Mouse (Mus musculus) kidney, adult 11 months (tissue): Measurements from ENCODE around the gene Asphd2.

Experiments
- DNase-seq: peaks from one replicate; pipeline ENCODE4 v3.0.0; 2022

Gene Asphd2

DNA sequence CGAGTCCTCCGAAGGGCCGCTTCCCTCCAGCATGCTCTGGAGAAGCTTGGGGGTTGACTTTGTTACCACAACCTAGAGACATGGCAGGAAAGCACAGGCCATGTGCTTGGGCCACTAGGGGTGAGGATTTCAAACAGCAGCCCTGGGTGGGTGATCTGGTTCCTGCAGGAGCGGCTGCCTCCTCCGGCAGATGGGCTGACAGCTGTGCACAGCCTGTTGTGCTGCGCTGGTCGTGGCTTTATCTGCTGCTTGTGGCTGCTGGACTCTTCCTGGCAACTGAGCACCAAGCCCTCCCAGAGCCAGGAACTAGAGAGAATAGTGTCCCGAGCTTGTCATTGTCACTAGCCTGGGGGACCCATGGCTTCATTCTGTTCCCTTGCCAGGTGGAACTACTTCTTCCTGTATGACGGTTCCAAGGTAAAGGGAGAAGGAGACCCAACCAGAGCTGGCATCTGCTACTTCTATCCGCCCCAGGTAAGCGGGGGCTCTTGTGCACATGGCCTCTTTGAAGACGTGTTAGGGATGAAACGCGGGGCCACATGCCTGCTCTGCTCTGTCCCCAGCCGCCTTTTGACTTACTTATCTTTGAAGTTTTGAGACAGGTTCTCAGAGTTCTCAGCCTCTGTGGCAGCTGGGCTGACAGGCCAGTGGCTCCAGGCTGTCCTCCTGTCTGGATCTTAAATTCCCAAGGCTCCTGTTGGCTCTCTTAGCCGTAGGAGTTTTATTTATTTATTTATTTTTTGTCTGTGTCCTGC is 48.3 kb downstream of the Asphd2 start:
- no peak for DNase-seq

DNA sequence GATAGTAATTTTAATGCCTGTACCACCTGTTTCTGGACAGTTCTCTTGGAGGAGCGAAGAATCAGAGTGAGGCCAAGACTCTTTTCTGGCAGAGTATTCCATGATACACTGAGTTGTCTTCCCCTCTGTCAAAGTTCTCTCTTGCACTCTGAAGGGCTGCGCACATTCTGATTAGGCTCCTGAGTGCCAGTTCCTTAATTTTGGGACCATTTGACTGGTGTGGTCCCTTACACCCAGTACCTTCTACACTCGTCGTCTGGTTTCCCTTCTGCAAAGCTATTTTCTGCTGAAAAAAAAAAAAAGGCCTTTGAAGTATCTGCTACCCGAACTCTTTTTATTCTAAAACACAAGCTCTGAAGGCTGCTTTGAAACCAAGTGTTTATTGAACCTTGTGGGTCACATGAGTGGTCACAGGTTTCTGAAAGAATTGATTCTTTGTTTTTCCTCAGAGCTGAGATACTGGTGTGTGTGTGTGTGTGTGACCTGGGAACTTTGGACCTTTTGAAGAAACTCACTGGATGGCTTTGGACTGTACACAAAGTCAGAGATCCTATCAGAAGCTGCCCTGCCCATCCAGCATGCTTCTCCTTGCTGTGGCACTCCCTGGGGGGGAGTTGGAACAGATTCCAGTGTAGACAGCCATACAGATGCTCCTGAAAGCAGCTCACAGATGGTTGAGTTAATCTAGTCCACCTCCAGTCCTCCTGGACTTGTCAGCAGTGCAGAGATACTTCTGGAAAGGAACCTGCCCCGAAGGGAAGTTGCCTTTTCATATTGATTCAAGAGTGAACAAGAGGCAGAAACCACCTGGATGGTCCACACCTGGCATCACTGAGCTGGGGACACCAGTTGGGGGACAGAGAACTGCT is 50.3 kb downstream of the Asphd2 start:
- DNase-seq = peak; percentile 60

DNA sequence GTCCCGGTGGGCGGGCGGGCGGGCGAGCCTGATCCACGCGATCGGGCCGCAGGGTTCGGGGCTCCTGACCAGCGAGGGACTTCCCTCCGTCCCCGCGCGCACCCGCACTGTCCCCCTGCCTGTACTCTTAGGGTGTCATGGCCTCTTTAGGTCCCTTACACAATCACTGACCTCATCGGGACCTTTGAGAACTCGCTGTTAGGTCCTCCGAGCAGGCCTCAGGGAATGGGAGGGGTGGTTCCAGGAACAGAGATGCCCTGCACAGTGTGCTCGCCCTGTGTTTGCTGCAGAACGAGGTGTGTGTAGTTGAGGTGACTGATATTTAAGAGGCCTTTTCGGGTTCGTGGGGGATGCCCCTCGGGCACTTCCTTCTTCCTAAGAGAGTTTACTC is 51.5 kb downstream of the Asphd2 start:
- peak; percentile 30 for DNase-seq

DNA sequence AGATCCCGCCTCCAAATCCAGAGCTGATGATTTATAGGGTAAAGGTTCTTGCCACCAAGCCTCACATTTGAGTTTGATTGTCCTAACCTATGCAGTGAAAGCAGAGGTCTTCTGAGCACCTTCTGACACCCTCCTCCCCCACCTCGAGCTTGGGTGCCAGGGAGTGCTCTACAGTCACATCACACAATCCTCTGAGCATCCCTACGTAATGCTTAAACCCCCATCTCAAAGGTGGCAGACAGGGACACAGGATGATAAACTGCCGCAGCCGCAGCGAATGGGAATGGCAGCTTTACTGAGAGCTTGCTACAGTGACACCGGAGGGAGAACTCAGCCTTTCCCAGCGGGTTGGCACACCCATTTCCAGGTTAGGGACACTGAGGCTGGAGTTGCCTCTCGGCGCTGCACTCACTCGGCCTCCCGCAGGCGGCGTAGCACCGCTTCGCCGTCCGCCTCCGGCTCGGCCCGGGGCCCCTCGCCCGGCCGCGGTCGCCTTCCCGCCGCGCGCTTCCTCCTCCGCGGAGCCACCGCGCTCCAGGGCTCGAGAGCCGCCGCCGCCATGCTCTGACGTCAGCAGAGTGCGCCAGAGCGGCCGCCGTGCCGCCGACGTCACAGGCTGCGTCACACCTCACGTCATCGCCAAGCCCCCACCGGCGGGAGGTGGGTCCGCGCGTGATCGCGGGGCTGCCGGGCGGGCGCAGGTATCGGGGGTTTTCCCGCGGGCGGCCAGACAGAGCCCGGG is 52.0 kb downstream of the Asphd2 start, which contains the start of the genes Srrd and Hps4:
Gene Srrd, minus strand, starts transcription at position 578 of the 742 bp plus-strand sequence.
Gene Hps4, plus strand, starts transcription at position 621 of the 742 bp plus-strand sequence.
- peak; percentile 59 for DNase-seq

DNA sequence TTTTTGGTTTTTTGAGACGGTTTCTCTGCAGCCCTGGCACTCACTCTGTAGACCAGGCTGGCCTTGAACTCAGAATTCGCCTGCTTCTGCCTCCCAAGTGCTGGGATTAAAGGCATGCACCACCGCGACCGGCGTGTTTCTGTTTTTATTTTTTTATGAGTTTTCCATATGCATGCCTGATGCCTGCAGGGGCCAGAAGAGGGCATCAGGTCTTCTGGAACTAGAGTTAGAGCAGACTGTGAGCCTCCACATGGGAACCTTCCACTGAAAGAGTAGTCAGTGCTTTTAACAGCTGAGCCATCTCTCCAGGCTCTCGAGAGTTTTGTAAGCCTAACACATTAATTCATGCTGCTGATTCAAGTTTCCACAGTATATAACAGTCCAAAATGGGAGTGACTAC is 55.5 kb downstream of the Asphd2 start:
- DNase-seq = no peak

DNA sequence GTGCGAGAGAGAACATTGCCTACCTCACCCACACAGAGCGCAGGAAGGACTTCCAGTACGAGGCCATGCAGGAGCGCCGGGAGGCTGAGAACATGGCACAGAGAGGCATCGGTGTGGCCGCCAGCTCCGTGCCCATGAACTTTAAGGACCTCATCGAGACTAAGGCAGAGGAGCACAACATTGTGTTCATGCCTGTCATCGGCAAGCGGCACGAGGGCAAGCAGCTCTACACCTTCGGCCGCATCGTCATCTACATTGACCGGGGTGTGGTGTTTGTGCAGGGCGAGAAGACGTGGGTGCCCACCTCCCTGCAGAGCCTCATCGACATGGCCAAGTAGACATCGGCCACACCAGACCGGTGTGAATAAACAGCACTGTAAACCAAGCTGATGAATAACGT is 57.7 kb downstream of the Asphd2 start:
- DNase-seq = no peak

DNA sequence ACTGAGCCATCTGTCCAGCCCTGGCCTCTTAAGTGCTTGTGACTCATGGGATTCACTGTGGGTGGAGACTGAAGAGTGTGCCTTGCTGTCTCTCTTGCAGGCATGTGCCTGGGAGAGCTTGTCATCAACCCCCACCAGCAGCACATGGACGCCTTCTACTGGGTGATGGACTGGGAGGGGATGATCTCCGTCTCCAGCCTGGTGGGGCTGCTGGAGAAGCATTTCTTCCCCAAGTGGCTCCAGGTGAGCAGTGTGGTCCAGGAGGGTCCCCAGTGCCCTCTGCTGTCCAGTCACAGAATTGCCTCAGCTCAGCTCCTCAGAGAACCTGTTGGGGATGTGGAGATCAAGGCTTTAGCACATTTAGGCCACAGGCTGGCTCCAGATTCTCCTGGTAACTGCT is 59.2 kb downstream of the Asphd2 start:
- peak; percentile 40 for DNase-seq
